Mouse (Mus musculus) gastrocnemius, adult 2 months (tissue): Measurements from ENCODE around the gene Csrnp3. TPM values are rescaled to one million over a fixed set of nuclear protein-coding genes. Genes with fewer than 3 reads are reported as not detected.

Experiments
- DNase-seq: peaks from one replicate; pipeline ENCODE4 v3.0.0; 2022
- H3K27ac ChIP-seq: fragments of 200-600 bp; 2 replicates; pipeline ENCODE4 v1.8.1; 2022; ENCODE audit warnings: mild to moderate bottlenecking
- H3K4me3 ChIP-seq: fragments of 200-600 bp; 2 replicates; pipeline ENCODE4 v1.8.1; 2022; ENCODE audit warnings: mild to moderate bottlenecking, moderate library complexity
- CTCF ChIP-seq: fragments of 200-600 bp; IDR thresholded peaks from 2 replicates; pipeline ENCODE4 v1.8.1; 2022; ENCODE audit warnings: antibody characterized with exemption, mild to moderate bottlenecking, moderate library complexity
- intact Hi-C: fragments of 180-260 bp; cut with DNase I; formaldehyde crosslinking; loops from one replicate; pipeline ENCODE4 v1.15.1; 2025
- total RNA-seq, 2 experiments: library from RNA; stranded (reverse); gene quantifications; 2 replicates each; pipeline ENCODE4 v1.2.3; 2021

Csrnp3 gene
- total RNA-seq, 2 experiments from 2014 or later: not detected

- intact Hi-C loops: no loop called here
- H3K4me3 ChIP-seq: no peak overlapping the region
- no peak for TF ChIP-seq CTCF
- DNase-seq: no peak
- H3K27ac ChIP-seq: no peak overlapping the region
Observed at GRCm38 (mm10) chr2:65934099-65934498, 88.5 kb downstream of the Csrnp3 start.

GRCm38 (mm10) chr2:65938900-65939299 is 93.3 kb downstream of the Csrnp3 start:
- no peak overlapping the region for H3K27ac ChIP-seq

GRCm38 (mm10) chr2:65940351-65940750 is 94.8 kb downstream of the Csrnp3 start:
- no peak overlapping the region for H3K27ac ChIP-seq
- H3K4me3 ChIP-seq: peak overlapping the region; percentile 59
- intact Hi-C loops: no loop called here
- TF ChIP-seq CTCF: no peak
- no peak for DNase-seq

More at GRCm38 (mm10) chr2:65938900-65939299, 93.3 kb downstream of the Csrnp3 start:
- intact Hi-C loops: no loop called here
- DNase-seq: no peak
- H3K4me3 ChIP-seq: no peak overlapping the region
- TF ChIP-seq CTCF: no peak

- intact Hi-C loops: no loop called here
- TF ChIP-seq CTCF: no peak
- no peak for DNase-seq
- Histone ChIP-seq H3K27ac (no peak overlapping the region), H3K4me3 (no peak overlapping the region)
Observed at GRCm38 (mm10) chr2:65942346-65942745, 96.8 kb downstream of the Csrnp3 start.

GRCm38 (mm10) chr2:65948808-65949207 is 103.2 kb downstream of the Csrnp3 start:
- TF ChIP-seq CTCF: no peak
- DNase-seq: no peak
- Histone ChIP-seq H3K27ac (no peak overlapping the region), H3K4me3 (no peak overlapping the region)
- intact Hi-C loops: no loop called here

- intact Hi-C loops: no loop called here
- H3K27ac ChIP-seq: no peak overlapping the region
- H3K4me3 ChIP-seq: no peak overlapping the region
- DNase-seq: no peak
- no peak for TF ChIP-seq CTCF
Observed at GRCm38 (mm10) chr2:65953726-65954340, 108.3 kb downstream of the Csrnp3 start.

GRCm38 (mm10) chr2:65955804-65956203 is 110.2 kb downstream of the Csrnp3 start:
- no peak for DNase-seq
- no peak for TF ChIP-seq CTCF
- Histone ChIP-seq H3K27ac (no peak overlapping the region), H3K4me3 (no peak overlapping the region)
- intact Hi-C loops: no loop called here

- Histone ChIP-seq H3K4me3 (no peak overlapping the region), H3K27ac (no peak overlapping the region)
- DNase-seq: no peak
- no peak for TF ChIP-seq CTCF
- intact Hi-C loops: no loop called here
Observed at GRCm38 (mm10) chr2:65956727-65957126, 111.2 kb downstream of the Csrnp3 start.

- Histone ChIP-seq H3K27ac (no peak overlapping the region), H3K4me3 (no peak overlapping the region)
- TF ChIP-seq CTCF: no peak
- intact Hi-C loops: no loop called here
- no peak for DNase-seq
Observed at GRCm38 (mm10) chr2:65963420-65963819, 117.9 kb downstream of the Csrnp3 start.

- Histone ChIP-seq H3K27ac (no peak overlapping the region), H3K4me3 (no peak overlapping the region)
- intact Hi-C loops: no loop called here
- DNase-seq: no peak
- no peak for TF ChIP-seq CTCF
Observed at GRCm38 (mm10) chr2:65968810-65969209, 123.2 kb downstream of the Csrnp3 start.

- intact Hi-C loops: no loop called here
- no peak for DNase-seq
- H3K27ac ChIP-seq: no peak overlapping the region
- H3K4me3 ChIP-seq: no peak overlapping the region
- no peak for TF ChIP-seq CTCF
Observed at GRCm38 (mm10) chr2:65973907-65974306, 128.3 kb downstream of the Csrnp3 start.

GRCm38 (mm10) chr2:65975383-65975782 is 129.8 kb downstream of the Csrnp3 start:
- no peak for TF ChIP-seq CTCF
- intact Hi-C loops: no loop called here
- H3K27ac ChIP-seq: no peak overlapping the region
- H3K4me3 ChIP-seq: no peak overlapping the region
- no peak for DNase-seq

- H3K4me3 ChIP-seq: no peak overlapping the region
- no peak for DNase-seq
- intact Hi-C loops: no loop called here
- TF ChIP-seq CTCF: no peak
- no peak overlapping the region for H3K27ac ChIP-seq
Observed at GRCm38 (mm10) chr2:65979338-65980053, 133.9 kb downstream of the Csrnp3 start.

GRCm38 (mm10) chr2:65981470-65981869 is 135.9 kb downstream of the Csrnp3 start:
- DNase-seq: no peak
- H3K27ac ChIP-seq: no peak overlapping the region
- H3K4me3 ChIP-seq: no peak overlapping the region
- intact Hi-C loops: no loop called here
- TF ChIP-seq CTCF: no peak
